Mouse (Mus musculus): ENCODE data around the gene Park7.
"Not testable (repeated sequence)": the region's sequence is repeated elsewhere in the genome, so short reads cannot be mapped to it uniquely, and the experiment has no call there.

- not testable (repeated sequence) for TF ChIP-seq CTCF (conservative IDR thresholded peaks at IDR 0.05 in 1 of 2, IDR thresholded peaks at IDR 0.05 in 1 of 2; ENCODE audit: low read depth in 2 of 2, low read length in 2 of 2); CHD2 (IDR thresholded peaks at IDR 0.05; ENCODE audit: low read length); ETS1 (conservative IDR thresholded peaks at IDR 0.05; ENCODE audit: low read depth, low read length); BHLHE40 (IDR thresholded peaks at IDR 0.05; ENCODE audit: low read depth, low read length); MAFK (IDR thresholded peaks at IDR 0.05; ENCODE audit: insufficient replicate concordance, low read length); USF1 (IDR thresholded peaks at IDR 0.05; ENCODE audit: low read depth, low read length); POLR2A (IDR thresholded peaks at IDR 0.05; ENCODE audit: low read depth, low read length); RCOR1 (conservative IDR thresholded peaks at IDR 0.05; ENCODE audit: low read depth, low read length)
These were observed 39.8 kb downstream of the Park7 start for GRCm38 (mm10) chr4:150874416-150874815.

Measured in CH12.LX (cell line).